Mouse (Mus musculus): ENCODE measurements at regions not wholly inside any gene's neighbourhood (a gene's known extent, or its start where the extent isn't known, plus 50 kb on each side); places are given as distances from the start of the nearest gene placed in this dataset.

GRCm38 (mm10) chr3:143997909-143998308 lies 207.1 kb downstream of the Lmo4 start:
- ATAC-seq = peak; percentile 65
- H3K27ac ChIP-seq (ENCODE audit: low read length) = no peak overlapping the region

GRCm38 (mm10) chr3:143995045-143995444 lies 210.0 kb downstream of the Lmo4 start:
- H3K27ac ChIP-seq (ENCODE audit: low read length) = no peak overlapping the region
- H3K4me1 ChIP-seq (replicated peaks; ENCODE audit: control insufficient read depth, insufficient read depth, low read length) = no peaks in the 10 kb centered on the region
- H3K4me2 ChIP-seq (ENCODE audit: low read length) = no peak overlapping the region
- H3K9me3 ChIP-seq (ENCODE audit: control insufficient read depth, low read length) = no peaks in the 10 kb centered on the region
- ATAC-seq = no peak
- H3K9ac ChIP-seq (replicated peaks; ENCODE audit: low read depth, low read length) = no peak overlapping the region
- H3K27me3 ChIP-seq (replicated peaks; ENCODE audit: control insufficient read depth, insufficient read depth, low read length) = no peaks in the 10 kb centered on the region
- no peaks in the 10 kb centered on the region for H3K36me3 ChIP-seq (ENCODE audit: control insufficient read depth, insufficient read depth)
- no peak overlapping the region for H3K4me3 ChIP-seq (replicated peaks; ENCODE audit: low read length)
- WGBS = 95% methylated on average over 3 of the region's 3 CpGs

More at GRCm38 (mm10) chr3:143997909-143998308, 207.1 kb downstream of the Lmo4 start:
- Histone ChIP-seq H3K36me3 (ENCODE audit: control insufficient read depth, insufficient read depth) (no peaks in the 10 kb centered on the region), H3K4me1 (replicated peaks; ENCODE audit: control insufficient read depth, insufficient read depth, low read length) (no peaks in the 10 kb centered on the region), H3K4me3 (replicated peaks; ENCODE audit: low read length) (no peak overlapping the region), H3K27me3 (replicated peaks; ENCODE audit: control insufficient read depth, insufficient read depth, low read length) (no peaks in the 10 kb centered on the region), H3K4me2 (ENCODE audit: low read length) (no peak overlapping the region), H3K9me3 (ENCODE audit: control insufficient read depth, low read length) (no peaks in the 10 kb centered on the region), H3K9ac (replicated peaks; ENCODE audit: low read depth, low read length) (no peak overlapping the region)
- WGBS = 78% methylated on average over 8 of the region's 8 CpGs

- Histone ChIP-seq H3K4me2 (ENCODE audit: low read length) (no peak overlapping the region), H3K27me3 (replicated peaks; ENCODE audit: control insufficient read depth, insufficient read depth, low read length) (no peaks in the 10 kb centered on the region), H3K36me3 (ENCODE audit: control insufficient read depth, insufficient read depth) (no peaks in the 10 kb centered on the region), H3K9ac (replicated peaks; ENCODE audit: low read depth, low read length) (no peak overlapping the region), H3K4me3 (replicated peaks; ENCODE audit: low read length) (no peak overlapping the region), H3K9me3 (ENCODE audit: control insufficient read depth, low read length) (no peaks in the 10 kb centered on the region), H3K27ac (ENCODE audit: low read length) (no peak overlapping the region), H3K4me1 (replicated peaks; ENCODE audit: control insufficient read depth, insufficient read depth, low read length) (no peaks in the 10 kb centered on the region)
- WGBS = 93% methylated on average over 4 of the region's 4 CpGs
- no peak for ATAC-seq
These were observed 216.0 kb downstream of the Lmo4 start for GRCm38 (mm10) chr3:143988991-143989390.

- Histone ChIP-seq H3K27me3 (replicated peaks; ENCODE audit: control insufficient read depth, insufficient read depth, low read length) (no peaks in the 10 kb centered on the region), H3K4me2 (ENCODE audit: low read length) (no peak overlapping the region), H3K9me3 (ENCODE audit: control insufficient read depth, low read length) (no peaks in the 10 kb centered on the region), H3K9ac (replicated peaks; ENCODE audit: low read depth, low read length) (no peak overlapping the region), H3K4me3 (replicated peaks; ENCODE audit: low read length) (no peak overlapping the region), H3K27ac (ENCODE audit: low read length) (no peak overlapping the region), H3K4me1 (replicated peaks; ENCODE audit: control insufficient read depth, insufficient read depth, low read length) (no peaks in the 10 kb centered on the region), H3K36me3 (ENCODE audit: control insufficient read depth, insufficient read depth) (no peaks in the 10 kb centered on the region)
- WGBS = 96% methylated on average over 5 of the region's 5 CpGs
- ATAC-seq = no peak
These were observed 217.0 kb downstream of the Lmo4 start for GRCm38 (mm10) chr3:143988037-143988436.

GRCm38 (mm10) chr3:143986798-143987197 lies 218.2 kb downstream of the Lmo4 start:
- no peak for ATAC-seq
- H3K36me3 ChIP-seq (ENCODE audit: control insufficient read depth, insufficient read depth) = no peaks in the 10 kb centered on the region
- no peaks in the 10 kb centered on the region for H3K9me3 ChIP-seq (ENCODE audit: control insufficient read depth, low read length)
- H3K4me1 ChIP-seq (replicated peaks; ENCODE audit: control insufficient read depth, insufficient read depth, low read length) = 0 out of 2 replicates have a peak, but pooled peaks cover 2% of the 10 kb centered on the region
- no peak overlapping the region for H3K4me3 ChIP-seq (replicated peaks; ENCODE audit: low read length)
- H3K27ac ChIP-seq (ENCODE audit: low read length) = no peak overlapping the region
- no peaks in the 10 kb centered on the region for H3K27me3 ChIP-seq (replicated peaks; ENCODE audit: control insufficient read depth, insufficient read depth, low read length)
- 98% methylated on average over 2 of the region's 2 CpGs for WGBS
- no peak overlapping the region for H3K9ac ChIP-seq (replicated peaks; ENCODE audit: low read depth, low read length)
- H3K4me2 ChIP-seq (ENCODE audit: low read length) = no peak overlapping the region

GRCm38 (mm10) chr3:143986200-143986506 lies 218.9 kb downstream of the Lmo4 start:
- 11% methylated on average over 5 of the region's 5 CpGs for WGBS
- Histone ChIP-seq H3K4me2 (ENCODE audit: low read length) (no peak overlapping the region), H3K27me3 (replicated peaks; ENCODE audit: control insufficient read depth, insufficient read depth, low read length) (no peaks in the 10 kb centered on the region), H3K27ac (ENCODE audit: low read length) (no peak overlapping the region), H3K4me1 (replicated peaks; ENCODE audit: control insufficient read depth, insufficient read depth, low read length) (0 out of 2 replicates have a peak, but pooled peaks cover 5% of the 10 kb centered on the region), H3K36me3 (ENCODE audit: control insufficient read depth, insufficient read depth) (no peaks in the 10 kb centered on the region), H3K9me3 (ENCODE audit: control insufficient read depth, low read length) (no peaks in the 10 kb centered on the region), H3K4me3 (replicated peaks; ENCODE audit: low read length) (no peak overlapping the region), H3K9ac (replicated peaks; ENCODE audit: low read depth, low read length) (no peak overlapping the region)
- ATAC-seq = no peak

GRCm38 (mm10) chr3:143985349-143986199 lies 219.4 kb downstream of the Lmo4 start:
- H3K27me3 ChIP-seq (replicated peaks; ENCODE audit: control insufficient read depth, insufficient read depth, low read length) = no peaks in the 10 kb centered on the region
- 14% methylated on average over 6 of the region's 6 CpGs for WGBS
- no peak overlapping the region for H3K4me3 ChIP-seq (replicated peaks; ENCODE audit: low read length)
- H3K27ac ChIP-seq (ENCODE audit: low read length) = no peak overlapping the region
- H3K4me1 ChIP-seq (replicated peaks; ENCODE audit: control insufficient read depth, insufficient read depth, low read length) = 0 out of 2 replicates have a peak, but pooled peaks cover 5% of the 10 kb centered on the region
- no peaks in the 10 kb centered on the region for H3K9me3 ChIP-seq (ENCODE audit: control insufficient read depth, low read length)
- no peak overlapping the region for H3K4me2 ChIP-seq (ENCODE audit: low read length)
- H3K9ac ChIP-seq (replicated peaks; ENCODE audit: low read depth, low read length) = no peak overlapping the region
- H3K36me3 ChIP-seq (ENCODE audit: control insufficient read depth, insufficient read depth) = no peaks in the 10 kb centered on the region
- ATAC-seq = peak; percentile 65

- no peak overlapping the region for H3K9ac ChIP-seq (replicated peaks; ENCODE audit: low read depth, low read length)
- H3K27ac ChIP-seq (ENCODE audit: low read length) = no peak overlapping the region
- no peak for ATAC-seq
- H3K36me3 ChIP-seq (ENCODE audit: control insufficient read depth, insufficient read depth) = no peaks in the 10 kb centered on the region
- WGBS = 88% methylated on average over 2 of the region's 2 CpGs
- H3K4me2 ChIP-seq (ENCODE audit: low read length) = no peak overlapping the region
- H3K27me3 ChIP-seq (replicated peaks; ENCODE audit: control insufficient read depth, insufficient read depth, low read length) = no peaks in the 10 kb centered on the region
- H3K9me3 ChIP-seq (ENCODE audit: control insufficient read depth, low read length) = no peaks in the 10 kb centered on the region
- H3K4me1 ChIP-seq (replicated peaks; ENCODE audit: control insufficient read depth, insufficient read depth, low read length) = 0 out of 2 replicates have a peak, but pooled peaks cover 5% of the 10 kb centered on the region
- H3K4me3 ChIP-seq (replicated peaks; ENCODE audit: low read length) = no peak overlapping the region
These were observed 226.3 kb downstream of the Lmo4 start for GRCm38 (mm10) chr3:143978703-143979102.

GRCm38 (mm10) chr3:143977886-143978447 lies 227.1 kb downstream of the Lmo4 start:
- Histone ChIP-seq H3K4me2 (ENCODE audit: low read length) (no peak overlapping the region), H3K27ac (ENCODE audit: low read length) (no peak overlapping the region), H3K9ac (replicated peaks; ENCODE audit: low read depth, low read length) (no peak overlapping the region), H3K4me3 (replicated peaks; ENCODE audit: low read length) (no peak overlapping the region), H3K9me3 (ENCODE audit: control insufficient read depth, low read length) (no peaks in the 10 kb centered on the region), H3K4me1 (replicated peaks; ENCODE audit: control insufficient read depth, insufficient read depth, low read length) (0 out of 2 replicates have a peak, but pooled peaks cover 5% of the 10 kb centered on the region), H3K36me3 (ENCODE audit: control insufficient read depth, insufficient read depth) (no peaks in the 10 kb centered on the region), H3K27me3 (replicated peaks; ENCODE audit: control insufficient read depth, insufficient read depth, low read length) (no peaks in the 10 kb centered on the region)
- WGBS = 91% methylated on average over 7 of the region's 7 CpGs
- ATAC-seq = no peak

Data from forebrain, embryonic 16.5 days (tissue).